Mouse (Mus musculus) urinary bladder, postnatal 4 days (tissue): ENCODE measurements at regions not wholly inside any gene's neighbourhood (a gene's known extent, or its start where the extent isn't known, plus 50 kb on each side); places are given as distances from the start of the nearest gene placed in this dataset.
"Not testable (repeated sequence)": the region's sequence is repeated elsewhere in the genome, so short reads cannot be mapped to it uniquely, and the experiment has no call there.

ENCODE experiments used
- DNase-seq, 2 experiments: peaks; one replicate each; pipeline ENCODE4 v3.0.0; 2021 to 2022; ENCODE audit warnings: low spot score in 2 of 2

- no peak for DNase-seq
These were observed 277.0 kb downstream of the Gxylt1 start for GRCm38 (mm10) chr15:92997933-92998332.

- no peak for DNase-seq
These were observed 280.7 kb downstream of the Gxylt1 start for GRCm38 (mm10) chr15:92994191-92994671.

GRCm38 (mm10) chr15:92993538-92994190 lies 281.3 kb downstream of the Gxylt1 start:
- DNase-seq = no peak

GRCm38 (mm10) chr15:92975774-92976173 lies 299.2 kb downstream of the Gxylt1 start:
- DNase-seq = no peak

GRCm38 (mm10) chr15:92974931-92975330 lies 300.0 kb downstream of the Gxylt1 start:
- no peak for DNase-seq

- DNase-seq = no peak
These were observed 301.2 kb downstream of the Gxylt1 start for GRCm38 (mm10) chr15:92973651-92974229.

- DNase-seq = no peak
These were observed 309.4 kb downstream of the Gxylt1 start for GRCm38 (mm10) chr15:92965556-92965955.

GRCm38 (mm10) chr15:92964901-92965300 lies 310.1 kb downstream of the Gxylt1 start:
- no peak for DNase-seq

GRCm38 (mm10) chr15:92964131-92964530 lies 310.8 kb downstream of the Gxylt1 start:
- no peak for DNase-seq

- DNase-seq = not testable (repeated sequence)
These were observed 324.1 kb downstream of the Gxylt1 start for GRCm38 (mm10) chr15:92950912-92951311.

GRCm38 (mm10) chr15:92946216-92946615 lies 328.8 kb downstream of the Gxylt1 start:
- no peak for DNase-seq

GRCm38 (mm10) chr15:92903821-92904220 lies 371.2 kb downstream of the Gxylt1 start:
- no peak for DNase-seq

GRCm38 (mm10) chr15:92897277-92897676 lies 377.7 kb downstream of the Gxylt1 start:
- DNase-seq = no peak

- no peak for DNase-seq
These were observed 379.1 kb downstream of the Gxylt1 start for GRCm38 (mm10) chr15:92895836-92896235.

GRCm38 (mm10) chr15:92876438-92876837 lies 398.5 kb downstream of the Gxylt1 start:
- DNase-seq = no peak

- no peak for DNase-seq
These were observed 410.9 kb downstream of the Gxylt1 start for GRCm38 (mm10) chr15:92864106-92864505.

GRCm38 (mm10) chr15:92850854-92851253 lies 424.1 kb downstream of the Gxylt1 start:
- no peak for DNase-seq

GRCm38 (mm10) chr15:92840035-92840434 lies 434.9 kb downstream of the Gxylt1 start:
- DNase-seq = no peak

GRCm38 (mm10) chr15:92839611-92840010 lies 435.4 kb downstream of the Gxylt1 start:
- DNase-seq = no peak

GRCm38 (mm10) chr15:92826136-92826535 lies 429.5 kb downstream of the Pdzrn4 start:
- no peak for DNase-seq
